Mouse (Mus musculus) mature B cell (primary cell): ENCODE measurements around the gene Ccnk.

Experiments used
- in situ Hi-C: fragments of 300-500 bp; cut with MboI; formaldehyde crosslinking; loops from 2 replicates; pipeline ENCODE4 v1.14.3; 2019

Ccnk gene

DNA sequence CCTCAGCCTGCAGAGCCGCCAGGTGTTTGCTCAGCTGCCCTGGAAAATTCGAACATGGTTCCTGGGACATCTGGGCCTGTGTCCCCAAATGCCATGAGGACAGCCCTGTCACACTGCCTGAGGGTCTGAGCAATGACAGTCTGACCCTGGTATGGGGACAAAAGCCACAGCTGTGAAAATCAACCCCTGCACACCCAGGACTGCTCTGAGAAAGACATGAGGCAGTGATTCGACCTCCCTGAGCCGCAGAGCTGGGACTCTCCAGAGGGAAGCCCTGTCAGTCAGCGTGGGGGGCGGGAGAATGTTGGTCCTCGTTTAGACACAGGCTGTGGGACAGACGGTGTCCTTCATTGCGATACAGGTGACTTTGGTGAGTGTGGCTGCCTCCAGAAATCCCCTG lies 66.2 kb downstream of the Ccnk start:
- in situ Hi-C loops = no loop called here

DNA sequence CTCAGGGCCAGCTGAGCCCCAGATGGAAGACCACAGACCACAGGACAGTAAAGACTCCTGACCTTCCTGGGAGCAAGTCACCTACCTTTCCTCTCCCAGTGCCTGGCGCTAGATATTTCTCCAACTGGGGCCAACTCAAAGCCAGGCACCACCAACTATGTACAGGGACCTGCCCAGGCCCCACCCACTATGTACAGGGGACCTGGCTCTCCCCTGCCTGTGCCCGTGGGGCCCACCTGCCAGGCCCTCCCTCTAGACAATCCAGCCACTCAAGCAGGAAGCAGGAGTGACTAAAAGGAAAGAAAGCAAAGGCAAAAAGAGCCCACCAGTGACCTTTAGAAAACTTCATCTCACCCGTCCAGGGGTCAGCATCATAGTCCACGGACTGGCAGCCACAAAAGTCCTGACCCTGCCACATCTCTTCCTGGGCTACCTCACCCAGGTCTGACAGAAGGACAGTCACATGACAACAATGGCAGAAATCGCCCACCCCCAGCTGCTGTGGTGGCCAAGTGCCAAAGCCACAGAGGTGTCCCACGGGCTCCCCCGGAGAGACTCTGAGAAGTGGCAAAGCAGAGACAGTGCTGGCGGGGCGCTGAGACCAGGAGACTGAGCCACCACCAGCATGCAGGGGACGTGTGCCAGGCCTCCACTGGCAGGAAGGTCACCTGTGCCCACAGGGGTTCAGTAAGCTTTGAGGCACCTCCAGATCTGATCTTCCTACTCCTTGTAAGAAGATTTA lies 67.6 kb downstream of the Ccnk start:
- in situ Hi-C loops = no loop called here

DNA sequence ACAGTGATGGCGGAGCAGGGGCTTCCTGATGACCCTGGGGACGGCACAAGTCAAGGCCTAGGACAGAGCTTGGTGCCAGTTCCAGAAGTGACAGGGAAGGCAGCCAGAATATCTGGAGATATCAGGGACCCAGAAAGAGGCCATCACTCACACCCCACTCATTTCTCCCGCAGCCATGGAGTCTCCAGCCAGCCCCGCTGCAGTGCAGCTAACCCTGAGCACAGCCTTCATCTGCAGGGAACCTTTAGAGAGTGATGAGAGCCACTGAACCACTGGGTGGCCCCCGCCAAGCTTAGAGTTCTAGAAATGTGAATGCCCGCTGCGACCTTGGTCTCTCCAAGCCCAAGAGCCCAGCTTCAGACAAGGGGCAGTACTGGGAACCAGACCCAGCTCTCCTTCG lies 69.6 kb downstream of the Ccnk start:
- in situ Hi-C loops = no loop called here

DNA sequence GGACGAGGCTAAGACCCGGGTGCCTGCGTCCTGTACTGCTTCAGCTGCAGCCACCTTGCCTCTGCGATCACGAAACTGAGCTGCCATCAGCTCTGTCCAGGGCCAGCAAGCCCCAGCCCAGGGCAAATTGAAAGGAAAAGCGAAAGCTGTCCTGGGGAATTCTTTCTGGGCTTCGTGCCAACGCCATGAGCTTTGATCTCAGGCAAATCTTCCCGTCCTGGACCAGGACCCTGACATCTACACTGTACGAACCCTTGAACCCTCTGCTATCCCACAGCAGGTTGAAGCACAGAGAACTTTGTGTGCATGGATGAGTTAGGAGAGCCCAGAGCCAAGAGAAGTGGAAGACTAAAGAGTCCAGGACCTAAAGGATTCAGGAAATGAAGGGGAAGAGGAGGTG lies 70.1 kb downstream of the Ccnk start:
- in situ Hi-C loops = no loop called here

DNA sequence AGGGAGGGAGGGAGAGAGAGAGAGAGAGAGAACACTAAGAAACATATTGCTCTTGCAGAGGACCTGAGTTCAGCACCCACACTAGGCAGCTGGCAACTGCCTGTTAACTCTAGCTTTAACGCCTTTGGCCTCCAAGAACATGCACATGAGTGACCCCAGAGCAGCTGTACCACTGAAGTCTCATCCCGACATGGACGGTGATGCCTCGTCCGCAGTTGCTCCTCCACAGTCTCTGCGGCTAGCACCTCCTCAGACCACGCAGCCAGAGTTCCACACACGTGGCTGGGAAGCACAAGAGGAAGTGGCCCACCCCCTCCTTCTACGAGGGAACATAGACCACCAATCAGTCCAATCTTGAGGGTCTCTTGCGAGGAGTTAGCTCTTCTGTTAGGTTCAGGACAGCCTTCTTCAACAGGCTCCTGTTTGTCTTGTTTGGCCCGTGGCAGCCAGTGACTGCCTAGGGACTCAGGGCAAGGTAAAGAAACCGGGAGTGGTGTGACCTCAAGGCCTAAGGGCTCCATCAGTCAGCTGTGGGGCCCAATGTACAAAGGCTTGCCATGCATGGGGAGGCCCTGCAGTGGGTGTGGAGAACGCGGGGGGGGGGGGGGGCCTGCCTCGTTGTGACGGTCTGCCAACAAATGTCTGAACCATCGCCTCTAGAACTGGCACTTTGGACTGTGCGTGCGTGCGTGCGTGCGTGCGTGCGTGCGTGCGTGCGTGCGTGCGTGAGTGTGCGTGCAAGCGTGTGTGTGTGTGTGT lies 71.8 kb downstream of the Ccnk start:
- in situ Hi-C loops = no loop called here

DNA sequence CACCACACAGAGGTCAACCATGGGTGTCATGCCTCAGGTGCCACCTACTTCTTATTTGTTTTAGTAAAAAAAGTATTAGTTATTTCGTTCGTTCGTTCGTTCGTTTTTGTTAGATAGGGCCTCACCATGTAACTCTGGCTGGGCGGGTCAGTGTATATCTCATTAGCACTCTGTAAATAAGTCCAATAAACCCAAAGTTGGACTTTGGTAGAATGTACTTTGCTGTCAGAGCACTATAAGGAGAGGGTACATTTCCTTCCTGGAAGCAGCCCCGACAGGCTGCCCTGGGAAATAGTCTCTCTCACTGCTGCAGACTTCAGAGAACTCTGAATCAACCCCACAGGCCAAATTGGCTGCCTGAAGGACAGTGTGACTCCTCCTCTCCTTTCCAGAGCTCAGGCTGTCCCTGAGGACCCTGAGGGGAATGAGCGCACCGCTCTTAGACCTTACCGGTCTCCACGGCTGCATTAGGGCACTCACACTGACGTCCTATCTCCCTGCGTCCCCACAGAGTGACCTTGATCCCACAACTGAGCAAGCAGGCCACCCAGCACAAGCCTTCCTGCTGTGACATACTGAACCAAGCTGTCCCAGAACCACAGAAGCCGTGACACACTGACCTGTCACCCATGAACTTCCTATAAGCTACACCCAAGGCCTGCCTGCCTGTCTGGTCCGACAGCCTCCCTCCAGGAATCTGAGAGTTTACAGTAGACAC lies 72.6 kb downstream of the Ccnk start:
- in situ Hi-C loops = no loop called here
